Mouse (Mus musculus): Measurements from ENCODE around the gene Lypd6. TPM values are rescaled to one million over a fixed set of nuclear protein-coding genes. Genes with fewer than 3 reads are reported as not detected.

Gene Lypd6
- polyA plus RNA-seq, 1 experiment from 2014 or later, result 6.2 TPM

GRCm38 (mm10) chr2:50173730-50174528, 107.7 kb downstream of the Lypd6 start:
- Histone ChIP-seq H3K36me3 (no peaks in the 10 kb centered on the region), H3K27ac (no peak overlapping the region), H3K4me1 (replicated peaks) (peaks cover 13% of the 10 kb centered on the region), H3K27me3 (no peaks in the 10 kb centered on the region), H3K9ac (replicated peaks) (no peak overlapping the region), H3K9me3 (0 out of 2 replicates have a peak, but pooled peaks cover 3% of the 10 kb centered on the region), H3K4me2 (no peak overlapping the region), H3K4me3 (replicated peaks) (no peak overlapping the region)
- WGBS, result 87% methylated on average over 12 of the region's 12 CpGs
- no peak for ATAC-seq (ENCODE audit: insufficient number of reproducible peaks, insufficient read depth, low FRiP score, low TSS enrichment, low read depth)

DNA sequence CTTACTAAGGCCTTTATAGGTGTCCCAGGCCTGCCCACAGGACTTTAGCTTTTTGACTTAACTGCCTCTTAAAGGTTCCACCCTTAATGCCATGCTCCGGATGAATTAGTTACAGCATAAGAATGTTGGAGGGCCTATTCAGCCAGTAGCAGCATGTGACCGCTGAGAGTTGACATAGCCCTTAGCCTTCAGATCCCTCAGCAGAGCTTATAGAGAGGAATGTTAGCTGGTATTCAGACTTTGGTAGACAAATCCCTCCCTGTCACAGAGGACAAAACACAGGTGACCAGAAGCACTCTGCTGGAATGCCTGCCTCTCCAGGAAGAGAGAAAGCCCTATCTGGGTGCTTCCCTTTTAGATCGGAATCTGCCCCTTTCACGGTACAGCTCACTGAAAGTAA, 109.5 kb downstream of the Lypd6 start:
- H3K4me1 ChIP-seq (replicated peaks), result peaks cover 13% of the 10 kb centered on the region
- H3K4me3 ChIP-seq (replicated peaks), result no peak overlapping the region
- H3K36me3 ChIP-seq, result no peaks in the 10 kb centered on the region
- H3K4me2 ChIP-seq, result no peak overlapping the region
- H3K27me3 ChIP-seq, result no peaks in the 10 kb centered on the region
- H3K27ac ChIP-seq, result no peak overlapping the region
- WGBS, result 26% methylated on average over 4 of the region's 4 CpGs
- no peak for ATAC-seq (ENCODE audit: insufficient number of reproducible peaks, insufficient read depth, low FRiP score, low TSS enrichment, low read depth)
- no peak overlapping the region for H3K9ac ChIP-seq (replicated peaks)
- no peaks in the 10 kb centered on the region for H3K9me3 ChIP-seq

DNA sequence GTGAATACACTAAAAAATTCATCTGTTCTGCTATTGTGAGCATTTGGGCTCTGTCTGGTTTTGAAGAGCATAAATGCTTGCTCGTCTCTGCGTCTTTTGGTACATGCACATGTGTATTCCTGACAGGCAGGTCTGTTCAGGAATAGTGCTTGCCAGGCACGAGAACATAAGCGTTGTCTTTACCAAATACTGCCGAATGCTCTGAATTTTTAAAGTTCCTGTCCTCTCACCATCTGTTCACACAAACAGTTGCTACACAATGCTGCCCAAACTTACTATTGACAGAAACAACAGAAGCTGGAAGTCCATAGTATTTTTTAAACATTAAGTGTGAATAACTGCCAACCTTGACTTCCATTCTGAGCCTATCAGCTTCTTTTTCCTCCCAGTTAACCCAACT, 112.9 kb downstream of the Lypd6 start:
- 90% methylated on average over 5 of the region's 5 CpGs for WGBS
- Histone ChIP-seq H3K27me3 (no peaks in the 10 kb centered on the region), H3K9ac (replicated peaks) (no peak overlapping the region), H3K36me3 (no peaks in the 10 kb centered on the region), H3K4me2 (no peak overlapping the region), H3K4me3 (replicated peaks) (no peak overlapping the region), H3K9me3 (no peaks in the 10 kb centered on the region), H3K27ac (no peak overlapping the region), H3K4me1 (replicated peaks) (peaks cover 9% of the 10 kb centered on the region; the same call in 1 of the 2 replicates)
- no peak for ATAC-seq (ENCODE audit: insufficient number of reproducible peaks, insufficient read depth, low FRiP score, low TSS enrichment, low read depth)

- 87% methylated on average over 3 of the region's 3 CpGs for WGBS
- H3K4me1 ChIP-seq (replicated peaks), result peaks cover 8% of the 10 kb centered on the region; the same call in 1 of the 2 replicates
- H3K9me3 ChIP-seq, result no peaks in the 10 kb centered on the region
- H3K27ac ChIP-seq, result no peak overlapping the region
- H3K27me3 ChIP-seq, result no peaks in the 10 kb centered on the region
- ATAC-seq (ENCODE audit: insufficient number of reproducible peaks, insufficient read depth, low FRiP score, low TSS enrichment, low read depth), result no peak
- H3K36me3 ChIP-seq, result no peaks in the 10 kb centered on the region
- H3K4me3 ChIP-seq (replicated peaks), result no peak overlapping the region
- no peak overlapping the region for H3K9ac ChIP-seq (replicated peaks)
- H3K4me2 ChIP-seq, result no peak overlapping the region
These were observed 114.2 kb downstream of the Lypd6 start for GRCm38 (mm10) chr2:50180423-50180822.

- ATAC-seq (ENCODE audit: insufficient number of reproducible peaks, insufficient read depth, low FRiP score, low TSS enrichment, low read depth), result no peak
These were observed 115.1 kb downstream of the Lypd6 start for GRCm38 (mm10) chr2:50181332-50181731.

GRCm38 (mm10) chr2:50186711-50187405, 120.6 kb downstream of the Lypd6 start:
- Histone ChIP-seq H3K4me2 (peak overlapping the region; percentile 22), H3K4me1 (replicated peaks) (peaks cover 13% of the 10 kb centered on the region), H3K27me3 (no peaks in the 10 kb centered on the region), H3K36me3 (no peaks in the 10 kb centered on the region), H3K9me3 (no peaks in the 10 kb centered on the region), H3K4me3 (replicated peaks) (no peak overlapping the region), H3K27ac (no peak overlapping the region), H3K9ac (replicated peaks) (no peak overlapping the region)
- 8% methylated on average over 12 of the region's 12 CpGs for WGBS
- no peak for ATAC-seq (ENCODE audit: insufficient number of reproducible peaks, insufficient read depth, low FRiP score, low TSS enrichment, low read depth)

More at GRCm38 (mm10) chr2:50181332-50181731, 115.1 kb downstream of the Lypd6 start:
- H3K4me2 ChIP-seq, result no peak overlapping the region
- WGBS, result 91% methylated on average over 3 of the region's 3 CpGs
- H3K9ac ChIP-seq (replicated peaks), result no peak overlapping the region
- H3K4me3 ChIP-seq (replicated peaks), result no peak overlapping the region
- H3K36me3 ChIP-seq, result no peaks in the 10 kb centered on the region
- no peaks in the 10 kb centered on the region for H3K27me3 ChIP-seq
- no peak overlapping the region for H3K27ac ChIP-seq
- peaks cover 4% of the 10 kb centered on the region for H3K4me1 ChIP-seq (replicated peaks)
- H3K9me3 ChIP-seq, result no peaks in the 10 kb centered on the region

DNA sequence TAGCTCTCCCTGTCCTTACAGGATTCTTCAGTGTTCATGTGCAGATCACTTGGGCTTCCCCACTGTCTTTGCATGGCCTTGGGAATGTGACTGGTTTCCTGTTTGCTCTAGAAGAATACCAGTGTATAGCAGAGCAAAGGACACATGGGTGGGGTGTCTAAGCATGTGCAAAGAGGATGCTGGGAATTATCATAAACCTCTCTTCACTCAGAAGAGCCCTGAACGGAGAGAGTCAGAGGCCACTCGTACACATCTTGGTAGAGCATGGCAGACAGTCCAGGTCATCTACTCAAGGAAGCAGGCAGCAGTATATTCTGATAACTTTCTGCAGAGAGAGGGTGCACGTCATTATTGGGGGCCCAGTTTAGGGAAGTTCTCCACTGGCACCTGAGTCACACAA, 122.6 kb downstream of the Lypd6 start:
- H3K27me3 ChIP-seq, result no peaks in the 10 kb centered on the region
- no peak for ATAC-seq (ENCODE audit: insufficient number of reproducible peaks, insufficient read depth, low FRiP score, low TSS enrichment, low read depth)
- H3K4me1 ChIP-seq (replicated peaks), result peaks cover 13% of the 10 kb centered on the region
- H3K9me3 ChIP-seq, result no peaks in the 10 kb centered on the region
- 92% methylated on average over 3 of the region's 3 CpGs for WGBS
- no peaks in the 10 kb centered on the region for H3K36me3 ChIP-seq
- H3K4me3 ChIP-seq (replicated peaks), result no peak overlapping the region
- no peak overlapping the region for H3K27ac ChIP-seq
- no peak overlapping the region for H3K4me2 ChIP-seq
- H3K9ac ChIP-seq (replicated peaks), result no peak overlapping the region

DNA sequence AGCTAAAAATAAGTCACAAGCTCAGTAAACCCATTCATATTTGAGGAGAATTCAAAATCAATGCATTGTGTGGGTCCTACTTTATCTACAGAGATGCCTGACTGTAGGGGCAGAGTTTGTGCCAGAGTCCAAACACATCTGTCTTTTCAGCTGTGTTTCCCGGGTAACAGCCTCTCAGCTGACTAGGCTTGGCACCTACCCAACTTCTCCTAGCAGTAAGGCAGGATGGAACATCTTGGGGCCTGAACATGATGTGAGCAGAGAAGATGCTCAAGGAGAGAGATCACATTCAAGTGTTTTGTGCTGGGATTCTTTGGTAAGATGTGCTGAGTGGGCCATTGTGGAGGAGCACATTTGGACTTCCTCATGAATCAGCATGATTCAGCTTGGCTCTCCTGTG, 130.5 kb downstream of the Lypd6 start:
- Histone ChIP-seq H3K9ac (replicated peaks) (no peak overlapping the region), H3K27ac (no peak overlapping the region), H3K36me3 (no peaks in the 10 kb centered on the region), H3K4me2 (no peak overlapping the region), H3K4me1 (replicated peaks) (0 out of 2 replicates have a peak, but pooled peaks cover 4% of the 10 kb centered on the region), H3K4me3 (replicated peaks) (no peak overlapping the region), H3K27me3 (no peaks in the 10 kb centered on the region), H3K9me3 (no peaks in the 10 kb centered on the region)
- no peak for ATAC-seq (ENCODE audit: insufficient number of reproducible peaks, insufficient read depth, low FRiP score, low TSS enrichment, low read depth)
- WGBS, result 84% methylated on average over 1 of the region's 1 CpGs

DNA sequence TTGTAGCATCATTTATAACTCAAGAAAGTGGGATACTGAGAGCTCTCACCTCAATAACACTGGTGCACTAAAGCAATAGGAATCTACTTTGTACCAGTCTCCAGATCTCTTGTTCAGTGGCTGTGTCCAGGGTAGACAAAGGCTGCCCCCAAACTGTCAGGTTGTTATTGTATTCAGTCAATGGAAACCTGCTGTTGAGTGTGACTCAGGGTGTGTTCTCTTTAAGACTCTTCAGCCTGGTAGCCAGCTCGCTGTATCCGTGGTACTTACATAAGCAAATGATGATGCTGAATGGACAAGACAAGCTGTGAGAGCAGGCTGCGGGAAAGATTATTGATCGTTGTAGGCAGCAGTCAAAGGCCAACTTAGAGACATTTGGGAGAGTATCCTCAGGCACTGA, 131.6 kb downstream of the Lypd6 start:
- no peaks in the 10 kb centered on the region for H3K9me3 ChIP-seq
- no peak overlapping the region for H3K9ac ChIP-seq (replicated peaks)
- 0 out of 2 replicates have a peak, but pooled peaks cover 4% of the 10 kb centered on the region for H3K4me1 ChIP-seq (replicated peaks)
- no peak overlapping the region for H3K4me2 ChIP-seq
- 93% methylated on average over 4 of the region's 4 CpGs for WGBS
- no peaks in the 10 kb centered on the region for H3K36me3 ChIP-seq
- H3K27me3 ChIP-seq, result no peaks in the 10 kb centered on the region
- no peak overlapping the region for H3K27ac ChIP-seq
- ATAC-seq (ENCODE audit: insufficient number of reproducible peaks, insufficient read depth, low FRiP score, low TSS enrichment, low read depth), result no peak
- H3K4me3 ChIP-seq (replicated peaks), result no peak overlapping the region

GRCm38 (mm10) chr2:50200541-50200940, 134.3 kb downstream of the Lypd6 start:
- Histone ChIP-seq H3K4me1 (replicated peaks) (0 out of 2 replicates have a peak, but pooled peaks cover 4% of the 10 kb centered on the region), H3K9me3 (no peaks in the 10 kb centered on the region), H3K4me3 (replicated peaks) (no peak overlapping the region), H3K9ac (replicated peaks) (no peak overlapping the region), H3K27me3 (no peaks in the 10 kb centered on the region), H3K27ac (no peak overlapping the region), H3K4me2 (no peak overlapping the region), H3K36me3 (no peaks in the 10 kb centered on the region)
- no peak for ATAC-seq (ENCODE audit: insufficient number of reproducible peaks, insufficient read depth, low FRiP score, low TSS enrichment, low read depth)
- 66% methylated on average over 2 of the region's 2 CpGs for WGBS

- Histone ChIP-seq H3K27me3 (no peaks in the 10 kb centered on the region), H3K4me2 (no peak overlapping the region), H3K9ac (replicated peaks) (no peak overlapping the region), H3K9me3 (no peaks in the 10 kb centered on the region), H3K4me3 (replicated peaks) (no peak overlapping the region), H3K27ac (no peak overlapping the region), H3K4me1 (replicated peaks) (no peaks in the 10 kb centered on the region), H3K36me3 (no peaks in the 10 kb centered on the region)
- no peak for ATAC-seq (ENCODE audit: insufficient number of reproducible peaks, insufficient read depth, low FRiP score, low TSS enrichment, low read depth)
- 86% methylated on average over 7 of the region's 7 CpGs for WGBS
These were observed 154.3 kb downstream of the Lypd6 start for GRCm38 (mm10) chr2:50220574-50220973.

Measured in limb, embryonic 12.5 days (tissue).